Mouse (Mus musculus) kidney, postnatal 0 days (tissue): Measurements from ENCODE around the gene Pigl. TPM values are rescaled to one million over a fixed set of nuclear protein-coding genes. Genes with fewer than 3 reads are reported as not detected.
"Not testable (repeated sequence)": the region's sequence is repeated elsewhere in the genome, so short reads cannot be mapped to it uniquely, and the experiment has no call there.

Experiments
- ATAC-seq: fragments of 200-750 bp; cut with Nextera tagmentation; replicated peaks from 2 replicates; pipeline ENCODE4 v1.8.0; 2017; ENCODE audit warnings: low read depth, moderate number of reproducible peaks, moderate TSS enrichment, moderate library complexity; ENCODE audit not compliant: low FRiP score
- DNase-seq: peaks from one replicate; pipeline ENCODE4 v3.0.0-alpha.2; 2016; ENCODE audit warnings: low spot score
- H3K27ac ChIP-seq: fragments of 300-500 bp; sonication (generic); 2 replicates; pipeline ENCODE4 v1.5.1; 2014; ENCODE audit warnings: mild to moderate bottlenecking
- H3K27me3 ChIP-seq: fragments of 300-500 bp; sonication (generic); 2 replicates; pipeline ENCODE4 v1.6.1; 2014; ENCODE audit warnings: low read length, mixed read lengths; ENCODE audit not compliant: insufficient read depth
- H3K36me3 ChIP-seq: fragments of 300-500 bp; sonication (generic); 2 replicates; pipeline ENCODE4 v1.6.1; 2014; ENCODE audit warnings: low read length, mixed read lengths; ENCODE audit not compliant: insufficient read depth
- H3K4me1 ChIP-seq: fragments of 300-500 bp; sonication (generic); replicated peaks from 2 replicates; pipeline ENCODE4 v1.6.1; 2014; ENCODE audit warnings: antibody characterized with exemption, low read length, mixed read lengths; ENCODE audit not compliant: insufficient read depth
- H3K4me2 ChIP-seq: fragments of 300-500 bp; sonication (generic); 2 replicates; pipeline ENCODE4 v1.6.1; 2014; ENCODE audit warnings: mild to moderate bottlenecking, low read length, moderate library complexity, mixed read lengths
- H3K4me3 ChIP-seq: fragments of 300-500 bp; sonication (generic); replicated peaks from 2 replicates; pipeline ENCODE4 v1.5.1; 2014; ENCODE audit warnings: low read depth, low read length
- H3K9ac ChIP-seq: fragments of 300-500 bp; sonication (generic); 2 replicates; pipeline ENCODE4 v1.6.1; 2014; ENCODE audit warnings: low read depth, low read length
- H3K9me3 ChIP-seq: fragments of 300-500 bp; sonication (generic); replicated peaks from 2 replicates; pipeline ENCODE4 v1.6.1; 2016; ENCODE audit warnings: low read length, inconsistent platforms, mixed read lengths
- CTCF ChIP-seq: IDR thresholded peaks from 2 replicates; pipeline ENCODE4 v1.5.1; 2016; ENCODE audit warnings: antibody characterized with exemption, low read depth, mild to moderate bottlenecking, moderate library complexity
- WGBS: fragments of 180-500 bp; shearing (Covaris S2); extraction: QIAGEN DNeasy Blood & Tissue Kit; methylation state at CpG from one replicate; pipeline ENCODE4 v1.1.7; 2014; 5-methylcytosine and 5-hydroxymethylcytosine counted together
- polyA plus RNA-seq: library from polyadenylated mRNA; unstranded; fragments of >200 nt; fragmentation: Nextera tagmentation; extraction: Ambion mirVana; gene quantifications from 2 replicates; pipeline ENCODE4 v1.2.1, GENCODE M21; 2015

The Pigl gene
- polyA plus RNA-seq, 1 experiment from 2014 or later, result 8.3 TPM

GRCm38 (mm10) chr11:62456483-62457172 is 1.6 kb upstream of the Pigl start:
- WGBS, result under 1% methylated on average over 39 of the region's 42 CpGs
- DNase-seq, result peak; percentile 77
- ATAC-seq, result peak; percentile 74

GRCm38 (mm10) chr11:62457241-62457890 is 894 bp upstream of the Pigl start:
- Histone ChIP-seq H3K4me3 (peak overlapping the region; percentile 98), H3K4me1 (no peaks in the 10 kb centered on the region), H3K27ac (peak overlapping the region; percentile 100), H3K4me2 (peak overlapping the region; percentile 93), H3K9ac (peak overlapping the region; percentile 99), H3K27me3 (no peaks in the 10 kb centered on the region), H3K9me3 (no peaks in the 10 kb centered on the region), H3K36me3 (no peaks in the 10 kb centered on the region)
- TF ChIP-seq CTCF, result no peak
- WGBS, result 1% methylated on average over 73 of the region's 73 CpGs
- DNase-seq (peak; percentile 95), ATAC-seq (peak; percentile 93)

More at GRCm38 (mm10) chr11:62456483-62457172, 1.6 kb upstream of the Pigl start:
- Histone ChIP-seq H3K9me3 (no peaks in the 10 kb centered on the region), H3K36me3 (no peaks in the 10 kb centered on the region), H3K27me3 (no peaks in the 10 kb centered on the region), H3K4me1 (no peaks in the 10 kb centered on the region), H3K27ac (peak overlapping the region; percentile 100), H3K4me2 (peak overlapping the region; percentile 93), H3K4me3 (peak overlapping the region; percentile 98), H3K9ac (peak overlapping the region; percentile 99)
- TF ChIP-seq CTCF, result peak; percentile 40; the same call in 1 of the 2 replicates

GRCm38 (mm10) chr11:62457891-62458270 is 379 bp upstream of the Pigl start:
- under 1% methylated on average over 18 of the region's 18 CpGs for WGBS
- ATAC-seq, result no peak
- DNase-seq, result no peak

DNA sequence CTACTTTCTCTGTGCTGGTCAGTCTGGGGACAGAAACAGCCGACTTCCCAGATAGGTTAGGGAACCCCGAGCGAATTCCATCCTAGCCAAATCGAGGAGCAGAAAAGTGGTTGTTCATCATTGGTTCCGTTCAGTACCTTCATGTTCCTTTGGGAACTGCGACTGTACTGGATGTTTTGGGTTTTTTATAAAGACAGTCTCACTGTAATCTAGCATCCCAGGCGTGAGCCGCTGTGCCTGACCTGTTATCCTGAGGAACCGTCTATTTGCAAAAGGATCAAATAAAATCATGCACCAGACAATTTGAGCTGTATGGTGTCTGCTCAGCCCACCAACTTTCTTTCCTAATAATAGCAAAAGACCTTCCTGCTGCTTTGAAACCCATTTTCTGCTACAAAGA is 520 bp downstream of the Pigl start:
- DNase-seq (no peak), ATAC-seq (no peak)
- Histone ChIP-seq H3K9ac (peak overlapping the region; percentile 99), H3K4me2 (peak overlapping the region; percentile 93), H3K36me3 (no peaks in the 10 kb centered on the region), H3K27me3 (no peaks in the 10 kb centered on the region), H3K4me3 (peak overlapping the region; percentile 98), H3K27ac (peak overlapping the region; percentile 100), H3K4me1 (no peaks in the 10 kb centered on the region), H3K9me3 (no peaks in the 10 kb centered on the region)
- WGBS, result under 1% methylated on average over 9 of the region's 9 CpGs
- TF ChIP-seq CTCF, result no peak

More at GRCm38 (mm10) chr11:62457891-62458270, 379 bp upstream of the Pigl start:
- TF ChIP-seq CTCF, result no peak
- Histone ChIP-seq H3K27me3 (no peaks in the 10 kb centered on the region), H3K9ac (peak overlapping the region; percentile 99), H3K36me3 (no peaks in the 10 kb centered on the region), H3K4me3 (peak overlapping the region; percentile 98), H3K27ac (peak overlapping the region; percentile 100), H3K4me1 (no peaks in the 10 kb centered on the region), H3K4me2 (peak overlapping the region; percentile 93), H3K9me3 (no peaks in the 10 kb centered on the region)

GRCm38 (mm10) chr11:62462529-62462928 is 4.3 kb downstream of the Pigl start:
- not testable (repeated sequence) for H3K4me3 ChIP-seq, H3K27me3 ChIP-seq, H3K36me3 ChIP-seq, H3K9ac ChIP-seq, ATAC-seq, H3K27ac ChIP-seq, H3K4me1 ChIP-seq, H3K9me3 ChIP-seq, H3K4me2 ChIP-seq, DNase-seq
- 97% methylated on average over 1 of the region's 1 CpGs for WGBS

DNA sequence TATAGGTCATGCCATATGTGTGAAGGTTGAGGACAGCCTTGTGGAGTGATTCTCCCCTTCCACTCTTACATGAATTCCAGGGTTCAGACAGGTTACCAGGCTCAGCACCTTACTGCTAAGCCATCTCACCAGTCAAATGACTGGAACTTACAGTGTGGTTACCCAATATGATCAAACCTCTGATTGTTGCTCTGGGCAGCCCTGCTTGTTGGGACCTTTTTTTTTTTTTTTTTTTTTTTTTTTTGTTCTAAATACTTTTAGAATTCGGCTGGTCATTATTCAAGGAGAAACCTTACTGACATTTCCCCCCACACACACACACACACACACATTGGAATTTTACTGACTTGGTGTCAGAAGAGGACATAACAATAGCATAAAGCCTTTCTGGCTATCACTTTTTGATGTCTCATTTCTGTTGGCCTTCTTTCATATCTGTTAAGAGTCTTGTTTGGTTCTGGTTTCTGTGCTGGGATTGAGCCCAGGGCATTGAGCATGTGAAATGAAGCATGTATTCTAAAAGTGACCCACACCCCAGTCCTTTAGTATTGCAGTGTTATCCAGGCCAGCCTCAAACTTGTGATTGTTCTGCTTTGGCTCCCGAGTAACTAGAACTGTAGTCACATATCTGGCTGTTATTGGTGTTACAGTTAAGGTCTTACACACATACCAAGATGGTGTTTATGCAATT is 5.1 kb downstream of the Pigl start:
- ATAC-seq, result no peak
- WGBS, result 76% methylated on average over 2 of the region's 2 CpGs
- H3K27me3 ChIP-seq, result no peaks in the 10 kb centered on the region
- no peak overlapping the region for H3K4me2 ChIP-seq
- no peak overlapping the region for H3K27ac ChIP-seq
- H3K4me1 ChIP-seq, result no peaks in the 10 kb centered on the region
- H3K9ac ChIP-seq, result no peak overlapping the region
- H3K9me3 ChIP-seq, result no peaks in the 10 kb centered on the region
- H3K4me3 ChIP-seq, result no peak overlapping the region
- DNase-seq, result no peak
- no peak for TF ChIP-seq CTCF
- no peaks in the 10 kb centered on the region for H3K36me3 ChIP-seq
